Mouse (Mus musculus) urinary bladder, postnatal 25 days (tissue): ENCODE results near the gene Pgd.
A peak's percentile ranks its signal among the peaks of the same experiment; 100 is the strongest.
"Not testable (repeated sequence)": the region's sequence is repeated elsewhere in the genome, so short reads cannot be mapped to it uniquely, and the experiment has no call there.

Experiments used
- DNase-seq: peaks from one replicate; pipeline ENCODE4 v3.0.0; 2022; ENCODE audit warnings: low spot score

The Pgd gene

DNA sequence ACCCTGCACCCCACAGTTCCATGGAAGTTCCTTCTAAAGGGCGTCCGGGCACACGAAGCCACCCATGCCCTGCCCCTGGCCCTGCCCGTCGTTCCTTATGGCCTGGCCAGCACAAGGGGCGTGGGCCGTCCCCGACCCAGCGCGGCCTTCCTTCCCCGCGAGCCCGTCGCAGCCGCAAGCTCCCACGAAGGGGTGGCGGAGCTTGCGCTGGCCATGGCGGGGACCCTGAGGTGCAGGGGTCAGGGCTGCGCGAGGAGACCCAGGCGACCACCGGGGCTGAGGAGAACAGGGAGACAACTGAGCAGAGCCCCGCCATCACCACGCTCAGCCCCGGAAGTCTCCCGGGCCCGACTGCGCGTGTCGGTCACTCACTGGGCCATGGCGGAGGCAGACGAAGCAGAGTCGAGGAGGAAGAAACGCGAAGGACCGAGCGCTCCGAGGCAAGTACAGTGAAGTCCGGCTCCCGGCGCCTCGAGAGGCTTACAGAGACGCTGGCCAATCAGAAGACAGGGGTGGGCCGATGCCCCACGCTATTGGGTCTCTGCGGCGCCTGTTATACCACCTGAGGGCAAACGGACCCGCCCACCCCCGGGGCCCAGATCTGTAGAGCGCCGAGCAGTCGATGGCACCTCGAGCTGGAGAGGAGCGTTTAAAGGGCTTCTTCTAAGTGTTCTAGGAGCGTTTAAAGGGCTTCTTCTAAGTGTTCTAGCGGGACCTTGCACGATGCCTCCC, at the start of gene Pgd:
Gene Pgd (minus strand): TSS at position 557 of the 732 bp plus-strand sequence.
- DNase-seq = peak; percentile 91

DNA sequence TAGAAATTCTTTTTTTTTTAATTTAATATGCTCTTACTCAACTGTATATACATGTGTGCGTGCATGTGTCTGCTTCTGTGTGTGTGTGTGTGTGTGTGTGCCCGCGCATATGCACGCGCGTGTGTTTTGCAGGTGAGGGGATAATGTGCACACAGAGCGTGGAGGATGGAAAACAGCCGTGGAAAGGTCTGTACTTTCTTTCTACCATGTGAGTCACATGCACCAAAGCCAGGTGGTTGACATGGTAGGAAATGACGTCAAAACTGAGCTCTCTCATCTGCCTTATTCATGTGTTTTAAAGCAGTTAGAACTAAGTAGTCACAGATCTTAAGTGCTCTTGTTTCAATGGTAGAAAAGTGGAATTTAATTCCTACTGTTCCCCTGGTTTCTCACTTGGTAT, 49.4 kb upstream of the Pgd start:
- DNase-seq = no peak

DNA sequence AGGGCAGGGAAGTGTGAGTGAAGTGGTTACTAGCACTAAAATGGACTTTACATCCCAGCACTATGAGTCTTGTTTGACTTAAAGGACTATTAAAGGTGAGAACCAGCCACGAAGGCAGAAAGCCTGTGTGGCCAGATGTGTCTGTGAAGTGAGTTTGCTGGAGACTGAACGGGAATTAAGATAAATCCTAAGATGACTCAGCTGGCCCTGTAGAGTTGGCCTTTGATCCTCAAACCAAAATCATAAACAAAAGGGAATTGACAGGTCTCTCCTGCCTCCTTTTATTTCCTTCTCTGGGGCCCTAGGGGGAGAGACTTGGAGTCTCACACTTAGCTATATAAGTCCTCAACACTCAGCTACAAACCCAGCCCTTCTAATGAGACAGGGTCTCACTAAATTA, 48.8 kb upstream of the Pgd start:
- DNase-seq = no peak

DNA sequence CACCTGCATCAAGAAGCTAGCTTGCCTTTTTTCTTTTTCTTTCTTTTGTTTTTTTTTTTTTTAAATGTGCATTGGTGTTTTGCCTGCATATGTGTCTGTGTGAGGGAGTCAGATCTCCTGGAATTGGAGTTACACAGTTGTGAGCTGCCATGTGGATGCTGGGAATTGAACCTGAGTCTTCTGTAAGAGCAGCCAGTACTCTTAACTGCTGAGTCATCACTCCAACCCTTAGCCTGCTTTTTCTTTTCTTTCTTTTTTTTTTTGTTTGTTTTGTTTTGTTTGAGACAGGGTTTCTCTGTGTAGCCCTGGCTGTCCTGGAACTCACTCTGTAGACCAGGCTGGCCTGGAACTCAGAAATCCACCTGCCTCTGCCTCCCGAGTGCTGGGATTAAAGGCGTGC, 47.9 kb upstream of the Pgd start:
- DNase-seq = not testable (repeated sequence)

DNA sequence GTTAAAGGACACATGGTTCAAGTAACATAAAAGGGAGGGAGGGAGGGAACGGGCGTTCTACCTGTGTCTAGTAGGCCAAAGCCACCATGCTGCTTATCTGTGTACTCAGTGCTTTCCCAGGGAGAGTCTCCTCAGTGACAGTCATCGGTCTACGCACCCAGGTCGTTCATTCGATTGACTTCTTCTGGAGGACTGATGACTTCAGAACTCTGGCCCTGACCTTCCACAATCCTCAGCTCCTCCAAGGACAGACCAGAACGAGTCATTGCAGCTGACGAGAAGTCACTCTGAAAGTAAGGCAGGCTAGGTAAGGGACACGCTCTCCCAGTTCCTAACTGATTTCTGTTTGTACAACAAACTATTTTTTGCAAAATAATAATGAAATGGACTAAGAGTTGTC, 46.9 kb upstream of the Pgd start:
- no peak for DNase-seq

DNA sequence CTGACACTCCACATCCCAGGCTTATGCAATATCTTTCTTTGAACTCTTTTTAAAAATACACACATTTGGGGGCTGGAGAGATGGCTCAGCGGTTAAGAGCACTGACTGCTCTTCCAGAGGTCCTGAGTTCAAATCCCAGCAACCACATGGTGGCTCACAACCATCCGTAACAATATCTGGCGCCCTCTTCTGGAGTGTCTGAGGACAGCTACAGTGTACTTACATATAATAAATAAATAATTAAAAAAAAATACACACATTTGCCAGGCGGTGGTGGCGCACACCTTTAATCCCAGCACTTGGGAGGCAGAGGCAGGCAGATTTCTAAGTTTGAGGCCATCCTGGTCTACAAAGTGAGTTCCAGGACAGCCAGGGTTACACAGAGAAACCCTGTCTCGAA, 44.9 kb upstream of the Pgd start:
- DNase-seq = not testable (repeated sequence)

DNA sequence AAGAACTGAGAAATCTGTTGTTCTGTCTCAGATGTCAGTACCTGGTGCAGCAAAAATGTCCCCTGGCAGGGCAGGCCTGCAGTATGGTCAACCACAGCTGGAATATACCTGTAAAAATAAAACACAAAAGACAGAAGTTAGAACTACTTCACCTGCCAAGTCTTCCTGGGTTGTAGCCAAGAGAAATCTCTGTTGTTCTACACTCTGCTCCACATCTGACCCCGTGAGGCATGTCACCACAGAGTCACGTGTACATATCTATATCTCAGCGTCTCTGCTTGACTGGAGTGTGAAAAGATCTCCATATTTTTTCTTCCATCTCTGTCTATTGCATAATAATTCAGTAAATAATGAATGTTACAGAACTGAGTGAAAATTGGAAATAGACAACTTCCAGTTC, 35.9 kb upstream of the Pgd start:
- DNase-seq = no peak

DNA sequence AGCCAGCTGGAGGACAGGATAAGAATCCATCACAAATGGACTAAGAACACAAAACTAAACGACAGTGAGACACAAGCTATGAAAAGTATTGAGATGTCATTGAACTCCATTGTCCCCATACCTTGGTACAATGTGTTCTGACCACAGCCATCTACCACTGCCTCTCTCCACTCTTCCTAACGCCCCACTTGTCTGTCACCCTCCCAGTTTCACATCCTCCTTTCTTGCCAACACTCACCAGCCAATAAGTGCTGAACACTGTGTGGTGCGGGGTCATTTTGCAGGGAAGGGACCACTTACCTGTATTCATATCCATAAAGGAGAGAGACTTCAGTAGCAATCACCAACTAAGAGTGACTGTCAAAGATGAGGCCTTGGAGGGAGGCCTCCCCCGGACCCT, 34.5 kb upstream of the Pgd start:
- no peak for DNase-seq

DNA sequence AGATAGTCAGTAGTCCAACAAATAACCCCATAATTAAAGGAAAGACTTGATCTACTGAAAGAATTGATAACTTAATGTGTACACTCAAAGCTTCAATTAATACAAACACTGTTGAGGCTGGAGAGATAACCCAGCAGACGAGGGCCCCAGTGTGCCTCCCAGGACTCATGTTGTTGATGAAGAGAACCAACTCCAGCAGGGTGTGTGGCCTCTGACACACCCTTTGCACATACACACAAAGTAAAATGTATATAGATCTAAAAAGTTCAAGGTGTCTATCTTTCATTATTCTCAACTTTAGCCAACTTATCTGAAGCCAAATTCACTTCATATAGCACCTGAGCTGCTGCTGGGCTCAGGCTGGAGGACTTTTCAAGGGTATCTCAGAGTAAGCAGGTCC, 30.6 kb upstream of the Pgd start:
- no peak for DNase-seq

DNA sequence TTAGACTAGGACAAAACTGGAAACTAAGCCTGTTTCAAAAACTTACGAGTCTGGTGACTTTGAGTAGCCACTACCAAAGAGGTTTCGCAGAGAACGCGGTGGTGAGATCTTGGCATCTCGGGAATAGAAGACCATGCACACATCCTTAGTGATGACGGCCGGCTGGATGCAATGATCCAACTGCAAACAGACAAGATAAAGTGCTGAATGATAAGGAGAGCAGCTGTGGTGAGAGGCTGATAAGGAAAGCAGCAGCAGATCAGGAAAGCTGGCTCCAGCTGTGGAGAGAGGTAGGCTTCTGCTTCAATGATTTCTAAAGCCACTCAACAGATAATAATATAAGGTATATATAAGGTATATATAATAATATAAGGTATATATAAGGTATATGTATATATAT, 24.5 kb upstream of the Pgd start:
- no peak for DNase-seq

DNA sequence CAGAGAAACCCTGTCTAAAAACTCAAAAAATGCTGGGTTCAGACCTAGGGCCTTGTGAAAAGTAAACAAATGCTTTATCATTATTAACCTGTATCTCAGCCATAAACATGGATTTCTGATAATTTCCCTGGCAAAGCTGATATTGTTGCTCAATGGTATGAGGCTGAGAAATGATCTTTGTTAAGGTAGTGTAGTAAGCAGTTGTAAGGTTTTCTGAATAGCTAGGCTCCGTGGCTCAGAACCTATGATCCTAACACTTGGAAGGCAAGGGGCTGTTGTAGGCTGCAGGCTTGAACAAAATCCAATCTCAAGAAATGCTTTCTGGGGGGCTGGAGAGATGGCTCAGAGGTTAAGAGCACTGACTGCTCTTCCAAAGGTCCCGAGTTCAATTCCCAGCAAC, 22.0 kb upstream of the Pgd start:
- no peak for DNase-seq

DNA sequence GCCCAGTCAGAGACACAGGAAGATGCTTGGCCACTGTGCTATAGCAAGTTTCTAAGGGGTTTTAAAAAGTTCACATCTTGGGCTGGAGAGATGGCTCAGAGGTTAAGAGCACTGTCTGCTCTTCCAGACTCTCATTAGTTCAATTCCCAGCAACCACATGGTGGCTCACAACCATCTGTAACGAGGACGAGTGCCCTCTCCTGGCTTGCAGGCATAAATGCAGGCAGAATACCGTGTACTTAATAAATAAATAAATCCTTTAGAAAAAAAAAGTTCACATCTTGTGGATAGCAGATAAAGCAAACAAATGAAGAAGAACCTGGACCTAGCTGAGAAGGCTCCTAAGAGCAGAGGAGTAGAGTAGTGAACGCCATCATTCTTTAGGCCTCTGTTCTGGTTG, 16.2 kb upstream of the Pgd start:
- DNase-seq = no peak

DNA sequence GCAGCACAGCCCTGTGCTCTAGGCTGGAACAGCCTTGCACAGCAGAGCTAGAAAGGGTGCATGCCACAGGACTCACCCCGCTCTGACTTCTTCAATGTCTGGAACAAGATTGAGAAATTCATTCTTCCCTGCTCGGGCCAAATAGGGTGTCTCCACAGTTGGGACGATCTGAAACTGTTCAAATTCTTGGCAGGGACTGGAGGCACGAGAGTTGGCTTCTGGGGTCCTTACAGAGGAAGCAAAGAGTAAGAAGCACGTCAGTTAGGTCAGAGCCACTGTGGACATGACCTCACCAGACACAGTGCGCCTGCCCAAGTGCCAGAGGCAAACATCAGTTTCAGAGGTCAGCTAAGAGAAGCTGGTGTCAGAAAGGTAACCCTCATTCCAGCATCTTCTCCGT, 15.6 kb upstream of the Pgd start:
- no peak for DNase-seq

DNA sequence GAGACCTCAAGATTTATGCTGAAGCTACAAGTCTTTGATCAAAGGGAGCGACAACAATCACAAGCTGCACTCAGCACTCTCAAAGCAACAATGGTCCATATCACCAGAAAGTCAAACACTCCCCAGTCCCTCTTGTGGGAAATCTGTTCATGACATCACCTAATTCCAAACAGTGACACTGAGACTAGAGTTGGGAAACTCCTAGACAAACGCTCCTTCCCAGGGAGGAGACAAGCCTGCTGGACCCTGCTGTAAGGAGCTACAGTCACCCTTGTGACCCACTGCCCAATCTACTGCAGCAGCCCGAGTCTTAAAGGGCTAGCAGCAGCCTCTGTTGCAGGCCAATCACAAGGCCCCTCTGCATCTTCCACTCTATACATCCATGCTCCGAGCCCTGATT, 13.0 kb upstream of the Pgd start:
- no peak for DNase-seq

DNA sequence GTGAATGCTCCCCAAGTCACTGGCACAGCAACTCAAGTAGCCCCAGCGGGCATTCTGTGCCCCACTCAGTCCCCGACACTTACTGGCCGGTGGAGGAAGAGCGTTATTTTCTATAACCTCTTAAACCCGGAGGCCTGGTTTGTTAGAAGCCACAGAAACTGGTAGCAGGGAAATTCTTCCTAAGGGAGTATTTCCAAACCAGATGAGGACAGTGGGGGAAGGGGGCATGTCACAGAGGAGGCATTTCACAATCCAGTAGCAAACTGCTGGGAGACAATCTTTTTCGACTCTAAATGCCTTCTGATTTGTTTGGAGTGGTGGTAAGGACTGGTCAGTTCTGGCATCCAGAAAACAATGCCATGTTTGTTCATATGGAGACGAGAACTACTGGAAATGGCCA, 12.6 kb upstream of the Pgd start:
- DNase-seq = no peak

DNA sequence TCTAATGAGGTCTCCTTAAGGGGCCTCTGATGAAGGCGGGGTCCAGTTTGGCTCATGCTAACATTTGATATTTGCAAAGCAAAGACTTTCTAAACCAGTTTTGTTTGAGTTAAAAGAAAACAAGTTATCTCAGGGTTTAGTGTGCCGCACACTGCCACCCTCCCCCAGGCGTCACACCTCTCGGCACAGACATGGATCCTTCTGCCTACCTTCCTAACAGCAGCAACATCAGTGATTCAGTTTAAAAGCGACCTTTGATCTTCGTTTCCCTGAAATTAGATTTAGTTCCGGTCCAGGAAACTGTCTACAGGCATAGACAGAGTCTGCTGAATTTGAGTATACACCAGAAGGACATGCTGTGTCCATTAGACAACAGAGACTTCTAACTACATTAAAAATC, 11.8 kb upstream of the Pgd start:
- no peak for DNase-seq

DNA sequence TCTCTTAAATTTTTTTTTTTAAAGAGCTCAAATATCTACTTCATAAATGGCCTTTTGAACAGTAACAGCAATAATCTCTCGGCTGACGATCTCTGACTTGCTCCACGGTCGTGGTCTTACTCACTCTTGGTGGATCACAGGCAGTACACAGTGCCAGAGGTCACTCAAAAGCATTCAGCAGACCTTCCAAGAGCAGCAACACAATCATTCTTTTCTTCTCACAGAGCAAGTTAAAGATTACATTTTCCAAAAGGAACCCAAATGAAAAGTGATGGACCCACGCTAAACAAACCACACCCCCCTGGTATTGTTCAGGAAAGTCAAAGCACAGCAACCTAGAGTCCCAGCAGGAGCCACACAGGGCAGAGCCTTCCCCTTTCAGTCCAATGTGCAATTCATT, 10.5 kb upstream of the Pgd start:
- no peak for DNase-seq

DNA sequence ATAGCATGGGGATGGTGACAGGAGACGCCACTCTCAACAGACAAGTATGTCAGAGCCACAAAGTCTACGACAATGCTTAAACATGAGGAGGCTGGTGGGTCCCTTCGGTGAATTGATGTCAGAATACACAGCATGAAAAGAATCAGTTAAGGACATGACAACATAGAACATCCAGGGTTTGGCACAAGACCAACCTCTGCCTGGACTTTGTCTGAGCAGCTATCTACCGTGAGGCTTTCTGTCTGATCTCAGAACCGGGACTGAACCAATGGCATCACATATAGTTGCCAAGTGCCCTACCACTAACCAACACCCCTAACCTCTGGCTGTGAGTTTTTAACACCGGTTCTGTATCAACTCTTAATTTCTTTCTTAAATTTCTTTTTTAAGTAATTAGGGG, 10.1 kb upstream of the Pgd start:
- no peak for DNase-seq

DNA sequence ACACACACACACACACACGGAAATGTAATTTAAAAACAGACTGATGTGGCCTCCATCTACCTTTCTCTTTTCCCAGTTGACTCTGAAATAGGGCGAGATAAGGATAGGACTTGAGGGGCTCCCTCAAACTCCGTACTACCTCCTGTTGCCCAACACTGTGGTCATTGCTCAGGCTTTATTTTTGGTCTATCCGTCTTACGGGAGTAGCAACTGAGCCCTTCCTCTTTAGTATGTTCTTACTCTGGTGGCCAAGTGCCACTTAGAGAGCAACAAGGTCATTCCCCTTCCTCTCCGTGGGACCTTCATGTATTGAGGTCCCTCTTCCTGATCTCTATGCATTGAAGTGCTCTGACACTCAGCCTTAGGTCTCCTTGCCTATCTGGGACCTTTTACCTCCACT, 7.1 kb upstream of the Pgd start:
- DNase-seq = no peak

DNA sequence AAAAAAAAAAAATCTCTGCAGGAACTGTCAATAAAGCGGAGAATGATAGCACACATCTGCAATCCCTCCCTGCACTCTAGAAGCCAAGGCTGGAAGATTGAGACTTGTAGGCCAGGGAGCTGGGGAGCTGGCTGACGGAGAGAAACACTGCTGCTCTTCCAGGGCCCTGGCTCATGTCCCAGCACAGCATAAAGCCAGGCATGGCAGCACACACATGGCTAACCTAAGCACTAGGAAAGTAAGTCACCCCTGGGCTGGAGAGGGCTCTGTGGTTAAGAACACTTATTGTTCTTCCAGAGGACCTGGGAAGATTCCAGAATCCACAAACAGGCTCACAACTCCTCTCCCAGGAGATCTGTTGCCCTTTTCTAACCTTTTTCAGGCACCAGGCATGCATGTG, 6.1 kb upstream of the Pgd start:
- DNase-seq = no peak

DNA sequence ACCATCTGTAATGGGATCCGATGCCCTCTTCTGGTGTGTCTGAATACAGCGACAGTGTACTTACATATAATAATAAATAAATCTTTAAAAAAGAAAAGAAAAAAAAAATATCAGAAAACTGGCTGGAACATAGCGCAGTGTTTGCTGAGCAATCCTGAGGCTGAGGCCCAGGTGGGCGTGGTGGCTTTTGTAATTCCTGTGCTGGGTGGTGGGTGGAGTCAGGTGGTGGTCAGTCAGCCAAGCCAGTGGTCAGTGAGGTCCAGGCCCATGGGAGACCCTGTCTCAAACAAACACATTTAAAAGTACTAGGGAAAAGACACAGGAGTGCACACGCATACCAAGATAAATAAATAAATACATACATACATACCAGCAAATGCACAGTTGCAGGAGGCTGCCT, 5.5 kb upstream of the Pgd start:
- DNase-seq = no peak

DNA sequence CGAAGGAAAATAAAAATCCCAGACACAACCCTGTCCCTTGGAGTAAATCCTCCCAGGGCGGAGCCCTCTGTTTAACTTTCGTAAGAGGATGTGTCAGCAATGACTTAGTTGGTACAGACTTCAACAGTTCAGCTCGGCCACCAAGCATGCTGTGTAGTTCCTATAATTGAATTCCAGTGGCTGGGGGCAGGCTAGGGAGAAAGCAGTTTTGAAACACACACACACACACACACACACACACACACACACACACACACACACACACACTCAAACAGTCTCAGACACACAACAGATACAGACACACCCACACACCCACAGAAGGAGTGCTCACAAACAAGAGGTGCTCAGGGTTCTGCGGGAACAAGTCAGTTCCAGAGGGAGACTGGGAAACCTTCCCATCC, 5.0 kb upstream of the Pgd start:
- DNase-seq = no peak

DNA sequence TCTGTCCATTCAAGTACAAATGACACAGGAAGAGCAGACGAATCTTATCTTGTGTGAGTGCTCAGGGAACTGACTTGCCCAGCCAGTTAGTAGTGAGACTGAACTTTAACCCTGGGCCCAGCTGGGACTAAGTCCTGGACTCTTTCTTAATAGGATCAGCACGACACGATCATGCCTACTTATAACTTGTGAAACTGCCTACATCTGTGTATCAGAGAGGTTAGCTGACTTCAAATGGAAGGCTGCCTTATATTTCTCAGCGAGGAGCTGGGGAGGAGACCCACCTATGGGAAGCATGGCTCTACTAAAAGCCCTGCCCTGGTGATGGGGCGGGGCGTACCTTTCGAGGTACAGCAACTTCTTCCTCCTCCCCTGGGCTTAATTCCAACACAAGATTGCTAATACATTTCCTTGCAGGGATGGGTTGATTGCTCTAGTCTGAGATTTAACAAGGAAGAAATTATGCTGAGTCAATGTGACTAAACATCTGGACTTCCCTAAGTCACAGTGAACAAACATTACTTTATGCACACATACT, 3.9 kb upstream of the Pgd start:
- peak; percentile 46 for DNase-seq

DNA sequence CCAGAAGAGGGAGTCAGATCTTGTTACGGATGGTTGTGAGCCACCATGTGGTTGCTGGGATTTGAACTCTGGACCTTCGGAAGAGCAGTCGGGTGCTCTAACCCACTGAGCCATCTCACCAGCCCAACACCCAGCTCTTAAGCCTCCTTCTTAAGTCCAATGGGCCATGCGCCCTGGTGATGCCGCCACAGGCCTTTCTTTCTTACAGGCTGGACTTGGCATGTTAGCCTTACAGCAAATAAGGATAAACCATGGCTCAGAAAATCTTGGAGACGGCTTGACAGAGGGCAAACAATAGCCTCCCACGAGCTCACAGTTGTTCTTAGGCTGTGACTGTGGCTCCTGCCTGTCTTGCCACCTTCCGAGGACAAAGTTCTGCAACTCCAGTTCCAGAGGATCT, 3.4 kb upstream of the Pgd start:
- DNase-seq = not testable (repeated sequence)

DNA sequence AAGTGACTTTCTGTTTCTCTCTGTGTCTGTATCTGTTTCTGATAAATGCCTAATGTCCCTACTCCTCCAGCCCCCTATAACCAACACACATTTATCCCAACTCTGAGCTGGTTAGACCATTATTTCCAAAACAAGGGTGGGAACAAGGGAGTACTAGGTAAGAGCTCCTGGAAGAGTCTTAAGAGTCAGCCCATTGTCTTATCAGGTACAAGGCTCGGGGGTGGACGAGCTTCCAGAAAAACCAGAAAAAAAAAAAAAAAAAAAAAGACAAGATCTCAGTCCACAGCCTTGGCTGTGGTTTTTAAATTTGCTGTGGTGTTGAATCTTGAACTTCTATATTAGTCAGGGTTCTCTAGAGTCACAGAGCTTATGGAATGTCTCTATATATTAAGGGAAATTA, 1.4 kb upstream of the Pgd start:
- DNase-seq = no peak
